Mouse (Mus musculus) cerebellum, adult 2 months (tissue): ENCODE results near the gene Lonp2. TPM values are rescaled to one million over a fixed set of nuclear protein-coding genes. Genes with fewer than 3 reads are reported as not detected.

ENCODE experiments used
- DNase-seq, 2 experiments: peaks; one replicate each; pipeline ENCODE4 v3.0.0; 2021
- H3K27ac ChIP-seq: fragments of 200-500 bp; 2 replicates; pipeline ENCODE4 v1.5.1; 2012; ENCODE audit warnings: low read length, control low read depth, inconsistent platforms; ENCODE audit not compliant: insufficient read depth
- H3K27me3 ChIP-seq: fragments of 200-500 bp; 2 replicates; pipeline ENCODE4 v1.6.1; 2012; ENCODE audit warnings: inconsistent platforms, mild to moderate bottlenecking, low read length, moderate library complexity; ENCODE audit not compliant: control insufficient read depth, insufficient read depth
- H3K4me1 ChIP-seq: fragments of 200-500 bp; 2 replicates; pipeline ENCODE4 v1.6.1; 2011; ENCODE audit warnings: low read length; ENCODE audit not compliant: control insufficient read depth, insufficient read depth
- H3K4me3 ChIP-seq: fragments of 200-500 bp; replicated peaks from 2 replicates; pipeline ENCODE3; 2011; ENCODE audit warnings: mild to moderate bottlenecking, low read depth, low read length, control low read depth; ENCODE audit not compliant: insufficient read depth
- CTCF ChIP-seq: fragments of 200-500 bp; IDR thresholded peaks from 2 replicates; pipeline ENCODE4 v1.5.1; 2011; ENCODE audit warnings: low read depth, mild to moderate bottlenecking, control low read depth, low read length, moderate library complexity, borderline replicate concordance; ENCODE audit not compliant: insufficient read depth
- POLR2A ChIP-seq: fragments of 200-500 bp; IDR thresholded peaks from 2 replicates; pipeline ENCODE4 v1.6.1; 2011; ENCODE audit warnings: low read length, control low read depth, borderline replicate concordance; ENCODE audit not compliant: insufficient read depth
- WGBS: fragments of 180-500 bp; shearing (Covaris S2); methylation state at CpG from one replicate; pipeline ENCODE4 v1.1.7; 2018; 5-methylcytosine and 5-hydroxymethylcytosine counted together
- polyA plus RNA-seq: library from polyadenylated mRNA; depleted of rRNA; stranded (reverse); fragments of >200 nt; gene quantifications from 2 replicates; pipeline ENCODE4 v1.2.3, GENCODE M21; 2012; rRNA removed

The Lonp2 gene
- polyA plus RNA-seq, 1 experiment: 69.5 TPM

- Histone ChIP-seq H3K27ac (no peak overlapping the region), H3K27me3 (no peaks in the 10 kb centered on the region), H3K4me3 (no peak overlapping the region), H3K4me1 (peaks cover 3% of the 10 kb centered on the region; the same call in 1 of the 2 replicates)
- DNase-seq: no peak
- TF ChIP-seq POLR2A (no peak), CTCF (no peak)
- WGBS: 69% methylated on average over 4 of the region's 4 CpGs
Observed at GRCm38 (mm10) chr8:86759090-86759491, 135.2 kb downstream of the Lonp2 start.

- WGBS: 62% methylated on average over 6 of the region's 6 CpGs
- Histone ChIP-seq H3K27ac (no peak overlapping the region), H3K4me3 (no peak overlapping the region), H3K4me1 (peaks cover 3% of the 10 kb centered on the region; the same call in 1 of the 2 replicates), H3K27me3 (no peaks in the 10 kb centered on the region)
- TF ChIP-seq POLR2A (no peak), CTCF (no peak)
- no peak for DNase-seq
Observed at GRCm38 (mm10) chr8:86760746-86761145, 136.9 kb downstream of the Lonp2 start.

- DNase-seq: no peak
- TF ChIP-seq CTCF (no peak), POLR2A (no peak)
- 58% methylated on average over 5 of the region's 5 CpGs for WGBS
- Histone ChIP-seq H3K27me3 (no peaks in the 10 kb centered on the region), H3K27ac (no peak overlapping the region), H3K4me3 (no peak overlapping the region), H3K4me1 (no peaks in the 10 kb centered on the region)
Observed at GRCm38 (mm10) chr8:86762806-86763205, 139.0 kb downstream of the Lonp2 start.

GRCm38 (mm10) chr8:86765155-86765554 lies 141.3 kb downstream of the Lonp2 start:
- H3K4me3 ChIP-seq: no peak overlapping the region
- no peaks in the 10 kb centered on the region for H3K4me1 ChIP-seq
- TF ChIP-seq POLR2A (no peak), CTCF (no peak)
- H3K27me3 ChIP-seq: no peaks in the 10 kb centered on the region
- no peak for DNase-seq
- H3K27ac ChIP-seq: no peak overlapping the region
- 86% methylated on average over 10 of the region's 10 CpGs for WGBS

GRCm38 (mm10) chr8:86765669-86766068 lies 141.8 kb downstream of the Lonp2 start:
- H3K27ac ChIP-seq: no peak overlapping the region
- TF ChIP-seq POLR2A (no peak), CTCF (no peak)
- no peak overlapping the region for H3K4me3 ChIP-seq
- DNase-seq: no peak
- no peaks in the 10 kb centered on the region for H3K27me3 ChIP-seq
- no peaks in the 10 kb centered on the region for H3K4me1 ChIP-seq
- 86% methylated on average over 8 of the region's 8 CpGs for WGBS

- WGBS: 86% methylated on average over 9 of the region's 9 CpGs
- no peaks in the 10 kb centered on the region for H3K27me3 ChIP-seq
- no peak overlapping the region for H3K4me3 ChIP-seq
- TF ChIP-seq POLR2A (no peak), CTCF (no peak)
- DNase-seq: no peak
- no peaks in the 10 kb centered on the region for H3K4me1 ChIP-seq
- H3K27ac ChIP-seq: no peak overlapping the region
Observed at GRCm38 (mm10) chr8:86766548-86767211, 142.8 kb downstream of the Lonp2 start.

- TF ChIP-seq POLR2A (no peak), CTCF (no peak)
- WGBS: 52% methylated on average over 5 of the region's 5 CpGs
- H3K27ac ChIP-seq: no peak overlapping the region; the same call in 1 of the 2 replicates
- no peaks in the 10 kb centered on the region for H3K4me1 ChIP-seq
- H3K4me3 ChIP-seq: no peak overlapping the region
- no peaks in the 10 kb centered on the region for H3K27me3 ChIP-seq
- peak in 1 of 2 experiments; percentile 28 for DNase-seq
Observed at GRCm38 (mm10) chr8:86768499-86768898, 144.7 kb downstream of the Lonp2 start.

GRCm38 (mm10) chr8:86769945-86770715 lies 146.3 kb downstream of the Lonp2 start:
- no peak overlapping the region for H3K4me3 ChIP-seq
- TF ChIP-seq CTCF: no peak
- TF ChIP-seq POLR2A: no peak
- H3K27ac ChIP-seq: no peak overlapping the region
- 63% methylated on average over 1 of the region's 1 CpGs for WGBS
- H3K4me1 ChIP-seq: no peaks in the 10 kb centered on the region
- H3K27me3 ChIP-seq: no peaks in the 10 kb centered on the region
- no peak for DNase-seq

Other genes starting within 250 kb of the Lonp2 start
- 7.4 and 7.5 TPM in 2 replicates for gene Abcc12, start 43.4 kb upstream of the Lonp2 start, polyA plus RNA-seq
- gene Gm10638, start 121.7 kb downstream of the Lonp2 start, polyA plus RNA-seq: 1.8 and 2.1 TPM in 2 replicates
- gene Siah1a, start 121.9 kb downstream of the Lonp2 start, polyA plus RNA-seq: 36.0 and 37.2 TPM in 2 replicates